Mouse (Mus musculus) lung, embryonic 14.5 days (tissue): ENCODE data around the gene Pik3r1. TPM values are rescaled to one million over a fixed set of nuclear protein-coding genes. Genes with fewer than 3 reads are reported as not detected.

Source experiments
- ATAC-seq: fragments of 200-750 bp; cut with Nextera tagmentation; 2 replicates; pipeline ENCODE4 v1.8.0; 2017; ENCODE audit warnings: mild to moderate bottlenecking, moderate TSS enrichment, moderate library complexity; ENCODE audit not compliant: insufficient read depth
- DNase-seq: peaks from one replicate; pipeline ENCODE4 v3.0.0-alpha.2; 2015
- H3K27ac ChIP-seq: fragments of 300-500 bp; sonication (generic); 2 replicates; pipeline ENCODE4 v1.5.1; 2014; ENCODE audit warnings: low read depth, mild to moderate bottlenecking, moderate library complexity
- H3K27me3 ChIP-seq: fragments of 300-500 bp; sonication (generic); 2 replicates; pipeline ENCODE4 v1.6.1; 2014; ENCODE audit warnings: low read length, control low read depth; ENCODE audit not compliant: insufficient read depth
- H3K36me3 ChIP-seq: fragments of 300-500 bp; sonication (generic); 2 replicates; pipeline ENCODE4 v1.6.1; 2014; ENCODE audit warnings: control low read depth; ENCODE audit not compliant: insufficient read depth
- H3K4me1 ChIP-seq: fragments of 300-500 bp; sonication (generic); 2 replicates; pipeline ENCODE4 v1.6.1; 2014; ENCODE audit warnings: antibody characterized with exemption, control low read depth; ENCODE audit not compliant: insufficient read depth
- H3K4me2 ChIP-seq: fragments of 300-500 bp; sonication (generic); 2 replicates; pipeline ENCODE4 v1.6.1; 2014; ENCODE audit warnings: mild to moderate bottlenecking
- H3K4me3 ChIP-seq: fragments of 300-500 bp; sonication (generic); 2 replicates; pipeline ENCODE4 v1.5.1; 2014; ENCODE audit warnings: low read depth, low read length
- H3K9ac ChIP-seq: fragments of 300-500 bp; sonication (generic); 2 replicates; pipeline ENCODE4 v1.6.1; 2014
- H3K9me3 ChIP-seq: fragments of 300-500 bp; sonication (generic); 2 replicates; pipeline ENCODE4 v1.6.1; 2016; ENCODE audit warnings: low read depth, low read length, control low read depth
- CTCF ChIP-seq: IDR thresholded peaks from 2 replicates; pipeline ENCODE4 v1.5.1; 2016; ENCODE audit warnings: antibody characterized with exemption, low read depth
- WGBS: fragments of 180-500 bp; shearing (Covaris S2); extraction: QIAGEN DNeasy Blood & Tissue Kit; methylation state at CpG from one replicate; pipeline ENCODE4 v1.1.7; 2014; 5-methylcytosine and 5-hydroxymethylcytosine counted together
- polyA plus RNA-seq: library from polyadenylated mRNA; unstranded; fragments of >200 nt; fragmentation: Nextera tagmentation; extraction: Ambion mirVana; gene quantifications from 2 replicates; pipeline ENCODE4 v1.2.1, GENCODE M21; 2014

Gene Pik3r1
- polyA plus RNA-seq, 1 experiment from 2014 or later: 33.4 TPM

DNA sequence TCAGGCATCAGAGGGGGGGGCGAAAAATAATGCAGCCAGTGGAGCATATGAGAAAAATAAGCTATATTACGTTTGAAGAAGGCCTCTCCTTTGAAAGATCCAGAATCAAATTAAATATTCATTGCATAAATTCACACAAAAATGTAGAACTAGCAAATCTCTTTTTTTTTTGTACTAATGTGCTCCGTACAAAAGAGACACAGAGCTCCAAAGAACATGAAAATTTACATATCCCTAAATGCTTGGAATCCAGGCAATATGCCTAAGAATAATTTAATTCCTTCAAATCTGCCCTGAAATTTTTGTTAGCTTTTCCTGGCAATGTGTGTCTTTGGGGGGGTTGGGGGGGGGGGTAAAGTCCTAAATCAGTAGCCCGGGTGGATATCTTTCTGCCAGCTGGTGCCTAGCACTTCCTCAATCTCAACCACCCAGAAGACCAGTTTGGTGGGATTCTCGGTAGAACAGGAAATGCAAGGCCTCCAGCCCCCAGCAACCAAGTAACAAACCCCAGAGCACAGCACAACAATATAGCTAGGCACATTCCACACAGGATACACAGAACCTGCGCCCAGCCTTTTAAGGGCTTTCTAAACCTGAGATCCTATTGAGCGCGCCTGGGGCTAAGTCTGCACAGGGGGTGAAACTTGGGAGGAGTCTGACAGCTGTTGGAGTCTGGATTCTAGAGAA is 7.9 kb downstream of the Pik3r1 start:
- Histone ChIP-seq H3K36me3 (peaks cover 17% of the 10 kb centered on the region; the same call in 1 of the 2 replicates), H3K27ac (peak overlapping the region; percentile 65), H3K4me2 (peak overlapping the region; percentile 21; the same call in 1 of the 2 replicates), H3K4me1 (peaks cover 39% of the 10 kb centered on the region), H3K4me3 (no peak overlapping the region), H3K9me3 (no peaks in the 10 kb centered on the region), H3K27me3 (no peaks in the 10 kb centered on the region), H3K9ac (no peak overlapping the region)
- DNase-seq: peak; percentile 69
- WGBS: 44% methylated on average over 8 of the region's 8 CpGs
- ATAC-seq: peak; percentile 59
- TF ChIP-seq CTCF: no peak

GRCm38 (mm10) chr13:101759281-101759871 is 8.6 kb downstream of the Pik3r1 start:
- WGBS: 19% methylated on average over 3 of the region's 3 CpGs
- H3K36me3 ChIP-seq: peaks cover 17% of the 10 kb centered on the region; the same call in 1 of the 2 replicates
- H3K27ac ChIP-seq: peak overlapping the region; percentile 65; the same call in 1 of the 2 replicates
- TF ChIP-seq CTCF: no peak
- ATAC-seq (no peak), DNase-seq (peak; percentile 40)
- peak overlapping the region; percentile 21; the same call in 1 of the 2 replicates for H3K4me2 ChIP-seq
- no peaks in the 10 kb centered on the region for H3K9me3 ChIP-seq
- peaks cover 39% of the 10 kb centered on the region for H3K4me1 ChIP-seq
- no peaks in the 10 kb centered on the region for H3K27me3 ChIP-seq
- H3K9ac ChIP-seq: no peak overlapping the region
- no peak overlapping the region for H3K4me3 ChIP-seq

- no peak for TF ChIP-seq CTCF
- Histone ChIP-seq H3K4me3 (no peak overlapping the region), H3K4me2 (no peak overlapping the region), H3K9ac (no peak overlapping the region), H3K27ac (0 out of 2 replicates have a peak overlapping the region, but pooled peaks have one; percentile 9), H3K4me1 (peaks cover 38% of the 10 kb centered on the region), H3K9me3 (no peaks in the 10 kb centered on the region), H3K36me3 (peaks cover 17% of the 10 kb centered on the region; the same call in 1 of the 2 replicates), H3K27me3 (no peaks in the 10 kb centered on the region)
- ATAC-seq (no peak), DNase-seq (no peak)
- WGBS: 45% methylated on average over 22 of the region's 22 CpGs
These were observed 10.1 kb downstream of the Pik3r1 start for GRCm38 (mm10) chr13:101757801-101758422.

DNA sequence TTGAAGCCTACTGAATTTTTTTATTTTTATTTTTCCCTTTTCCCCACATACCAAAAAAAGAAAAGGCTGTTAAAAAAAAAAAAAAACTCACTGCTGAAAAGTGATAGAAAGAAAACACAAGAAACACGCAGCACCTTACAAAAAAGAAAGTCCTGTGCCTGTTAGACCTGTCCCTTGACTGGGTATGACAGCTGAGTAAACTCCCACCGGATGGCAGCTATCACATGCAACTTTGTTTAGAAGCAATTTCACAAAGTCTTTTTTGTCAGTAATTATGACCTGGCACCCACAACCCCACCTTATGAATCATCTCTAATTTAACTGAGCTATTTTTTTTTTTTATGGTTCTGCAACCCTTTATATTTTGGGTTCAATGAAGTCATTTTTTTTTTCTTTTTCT is 12.8 kb downstream of the Pik3r1 start:
- H3K36me3 ChIP-seq: peaks cover 27% of the 10 kb centered on the region
- 44% methylated on average over 2 of the region's 2 CpGs for WGBS
- no peak overlapping the region for H3K9ac ChIP-seq
- no peak overlapping the region for H3K27ac ChIP-seq
- H3K27me3 ChIP-seq: no peaks in the 10 kb centered on the region
- ATAC-seq (no peak), DNase-seq (no peak)
- H3K4me1 ChIP-seq: peaks cover 30% of the 10 kb centered on the region
- H3K4me3 ChIP-seq: no peak overlapping the region
- TF ChIP-seq CTCF: no peak
- H3K9me3 ChIP-seq: no peaks in the 10 kb centered on the region
- no peak overlapping the region for H3K4me2 ChIP-seq

GRCm38 (mm10) chr13:101753639-101754038 is 14.4 kb downstream of the Pik3r1 start:
- Histone ChIP-seq H3K36me3 (peaks cover 27% of the 10 kb centered on the region), H3K9me3 (no peaks in the 10 kb centered on the region), H3K27ac (peak overlapping the region; percentile 2; the same call in 1 of the 2 replicates), H3K9ac (no peak overlapping the region), H3K27me3 (no peaks in the 10 kb centered on the region), H3K4me3 (no peak overlapping the region), H3K4me2 (no peak overlapping the region), H3K4me1 (peaks cover 18% of the 10 kb centered on the region)
- TF ChIP-seq CTCF: no peak
- ATAC-seq: peak; percentile 87
- DNase-seq: peak; percentile 59
- WGBS: 60% methylated on average over 6 of the region's 6 CpGs

GRCm38 (mm10) chr13:101751816-101752215 is 16.2 kb downstream of the Pik3r1 start:
- H3K27ac ChIP-seq: no peak overlapping the region
- H3K4me1 ChIP-seq: peaks cover 11% of the 10 kb centered on the region; the same call in 1 of the 2 replicates
- ATAC-seq (no peak), DNase-seq (no peak)
- TF ChIP-seq CTCF: no peak
- no peaks in the 10 kb centered on the region for H3K27me3 ChIP-seq
- H3K9ac ChIP-seq: no peak overlapping the region
- H3K36me3 ChIP-seq: peaks cover 19% of the 10 kb centered on the region
- H3K4me3 ChIP-seq: no peak overlapping the region
- H3K4me2 ChIP-seq: no peak overlapping the region
- no peaks in the 10 kb centered on the region for H3K9me3 ChIP-seq
- WGBS: 84% methylated on average over 4 of the region's 4 CpGs
